Mouse (Mus musculus): Measurements from ENCODE around the gene Ager. TPM values are rescaled to one million over a fixed set of nuclear protein-coding genes. Genes with fewer than 3 reads are reported as not detected.

The Ager gene
- total and polyA plus RNA-seq, 2 experiments from 2014 or later, result 1.8 to 2.5 TPM

- Histone ChIP-seq H3K4me3 (ENCODE audit: low read length) (peak overlapping the region; percentile 77), H3K27ac (peak overlapping the region; percentile 93), H3K9me3 (ENCODE audit: low read length) (no peaks in the 10 kb centered on the region), H3K27me3 (ENCODE audit: insufficient read depth, low read length) (no peaks in the 10 kb centered on the region), H3K36me3 (ENCODE audit: insufficient read depth, low read length) (peaks cover 8% of the 10 kb centered on the region), H3K4me2 (ENCODE audit: low read depth, low read length) (peak overlapping the region; percentile 72), H3K4me1 (ENCODE audit: insufficient read depth, low read length) (peaks cover 24% of the 10 kb centered on the region), H3K9ac (replicated peaks; ENCODE audit: low read length) (peak overlapping the region; percentile 92)
- ATAC-seq, result no peak
- WGBS, result 15% methylated on average over 32 of the region's 32 CpGs
- TF ChIP-seq CTCF (IDR thresholded peaks at IDR 0.05; ENCODE audit: low read depth), result no peak
- DNase-seq (ENCODE audit: low spot score), result peak; percentile 15
Measured at GRCm38 (mm10) chr17:34606186-34607039, 8.8 kb downstream of the Ager start.

- no peaks in the 10 kb centered on the region for H3K27me3 ChIP-seq (ENCODE audit: insufficient read depth, low read length)
- TF ChIP-seq CTCF (IDR thresholded peaks at IDR 0.05; ENCODE audit: low read depth), result no peak
- ATAC-seq, result no peak
- 0 out of 2 replicates have a peak overlapping the region, but pooled peaks have one; percentile 6 for H3K9ac ChIP-seq (replicated peaks; ENCODE audit: low read length)
- DNase-seq (ENCODE audit: low spot score), result no peak
- no peak overlapping the region for H3K27ac ChIP-seq
- no peak overlapping the region for H3K4me3 ChIP-seq (ENCODE audit: low read length)
- no peak overlapping the region for H3K4me2 ChIP-seq (ENCODE audit: low read depth, low read length)
- WGBS, result 74% methylated on average over 7 of the region's 7 CpGs
- no peaks in the 10 kb centered on the region for H3K9me3 ChIP-seq (ENCODE audit: low read length)
- H3K36me3 ChIP-seq (ENCODE audit: insufficient read depth, low read length), result peaks cover 24% of the 10 kb centered on the region
- peaks cover 17% of the 10 kb centered on the region for H3K4me1 ChIP-seq (ENCODE audit: insufficient read depth, low read length)
Measured at GRCm38 (mm10) chr17:34607997-34608396, 10.3 kb downstream of the Ager start.

GRCm38 (mm10) chr17:34611050-34611449 lies 13.4 kb downstream of the Ager start:
- Histone ChIP-seq H3K9ac (replicated peaks; ENCODE audit: low read length) (no peak overlapping the region), H3K4me3 (ENCODE audit: low read length) (no peak overlapping the region), H3K36me3 (ENCODE audit: insufficient read depth, low read length) (peaks cover 33% of the 10 kb centered on the region), H3K27me3 (ENCODE audit: insufficient read depth, low read length) (no peaks in the 10 kb centered on the region), H3K4me1 (ENCODE audit: insufficient read depth, low read length) (peaks cover 7% of the 10 kb centered on the region; the same call in 1 of the 2 replicates), H3K9me3 (ENCODE audit: low read length) (no peaks in the 10 kb centered on the region), H3K27ac (no peak overlapping the region), H3K4me2 (ENCODE audit: low read depth, low read length) (no peak overlapping the region)
- WGBS, result 90% methylated on average over 8 of the region's 8 CpGs
- no peak for DNase-seq (ENCODE audit: low spot score)
- ATAC-seq, result no peak
- no peak for TF ChIP-seq CTCF (IDR thresholded peaks at IDR 0.05; ENCODE audit: low read depth)

- H3K27me3 ChIP-seq (ENCODE audit: insufficient read depth, low read length), result no peaks in the 10 kb centered on the region
- H3K36me3 ChIP-seq (ENCODE audit: insufficient read depth, low read length), result peaks cover 40% of the 10 kb centered on the region
- peak; percentile 1 for DNase-seq (ENCODE audit: low spot score)
- no peak for ATAC-seq
- no peak overlapping the region for H3K9ac ChIP-seq (replicated peaks; ENCODE audit: low read length)
- TF ChIP-seq CTCF (IDR thresholded peaks at IDR 0.05; ENCODE audit: low read depth), result no peak
- no peak overlapping the region for H3K4me2 ChIP-seq (ENCODE audit: low read depth, low read length)
- no peaks in the 10 kb centered on the region for H3K9me3 ChIP-seq (ENCODE audit: low read length)
- no peak overlapping the region for H3K4me3 ChIP-seq (ENCODE audit: low read length)
- no peaks in the 10 kb centered on the region for H3K4me1 ChIP-seq (ENCODE audit: insufficient read depth, low read length)
- H3K27ac ChIP-seq, result no peak overlapping the region
- WGBS, result 85% methylated on average over 11 of the region's 11 CpGs
Measured at GRCm38 (mm10) chr17:34613054-34613645, 15.5 kb downstream of the Ager start.

GRCm38 (mm10) chr17:34613830-34614229 lies 16.2 kb downstream of the Ager start:
- no peak overlapping the region for H3K4me2 ChIP-seq (ENCODE audit: low read depth, low read length)
- peak; percentile 1 for DNase-seq (ENCODE audit: low spot score)
- no peak overlapping the region for H3K4me3 ChIP-seq (ENCODE audit: low read length)
- no peak for ATAC-seq
- H3K27me3 ChIP-seq (ENCODE audit: insufficient read depth, low read length), result no peaks in the 10 kb centered on the region
- peaks cover 40% of the 10 kb centered on the region for H3K36me3 ChIP-seq (ENCODE audit: insufficient read depth, low read length)
- no peaks in the 10 kb centered on the region for H3K9me3 ChIP-seq (ENCODE audit: low read length)
- no peak overlapping the region for H3K9ac ChIP-seq (replicated peaks; ENCODE audit: low read length)
- H3K4me1 ChIP-seq (ENCODE audit: insufficient read depth, low read length), result no peaks in the 10 kb centered on the region
- no peak overlapping the region for H3K27ac ChIP-seq
- TF ChIP-seq CTCF (IDR thresholded peaks at IDR 0.05; ENCODE audit: low read depth), result no peak
- WGBS, result 93% methylated on average over 10 of the region's 10 CpGs

GRCm38 (mm10) chr17:34615871-34616270 lies 18.2 kb downstream of the Ager start, which contains the start of gene Egfl8:
TSS of gene Egfl8 (minus strand) at chr17:34615971.
- TF ChIP-seq CTCF (IDR thresholded peaks at IDR 0.05; ENCODE audit: low read depth), result no peak

More at GRCm38 (mm10) chr17:34615871-34616270, 18.2 kb downstream of the Ager start, which contains the start of gene Egfl8:
- DNase-seq (ENCODE audit: low spot score) (peak; percentile 0), ATAC-seq (no peak)
- Histone ChIP-seq H3K4me1 (ENCODE audit: insufficient read depth, low read length) (no peaks in the 10 kb centered on the region), H3K4me3 (ENCODE audit: low read length) (no peak within 1 kb of the TSS), H3K9me3 (ENCODE audit: low read length) (no peaks in the 10 kb centered on the region), H3K27ac (no peak within 1 kb of the TSS; the same call in 1 of the 2 replicates), H3K36me3 (ENCODE audit: insufficient read depth, low read length) (peaks cover 40% of the 10 kb centered on the region), H3K9ac (replicated peaks; ENCODE audit: low read length) (no peak within 1 kb of the TSS), H3K27me3 (ENCODE audit: insufficient read depth, low read length) (no peaks in the 10 kb centered on the region), H3K4me2 (ENCODE audit: low read depth, low read length) (no peak within 1 kb of the TSS)
- 52% methylated on average over 6 of the region's 6 CpGs for WGBS
